Comparison of ENCODE assay signal across 8 mouse cellular contexts in the genomic region with DNA sequence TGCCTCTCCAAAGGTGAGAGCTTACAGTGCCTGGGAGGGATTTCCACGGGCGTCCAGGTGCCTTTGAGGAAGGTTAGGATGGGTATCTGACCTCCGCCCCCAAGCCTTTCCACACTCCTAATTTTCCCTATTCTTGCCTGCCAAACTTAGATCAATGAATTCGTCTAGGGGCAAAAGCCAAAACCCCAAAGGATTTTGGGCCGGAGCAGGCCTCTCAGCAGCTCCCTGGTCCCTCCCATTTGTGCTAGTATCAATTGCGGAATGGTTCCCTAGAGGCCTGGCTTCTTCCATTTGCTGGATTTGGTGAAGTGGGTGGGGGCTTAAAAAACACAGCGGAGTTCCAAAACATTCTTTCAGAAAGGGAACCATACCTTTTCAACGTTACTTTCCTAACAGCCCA.
DNase-seq lines count a peak whose midpoint lies in the region; ATAC-seq lines count a peak whose summit lies in the region.

No protein-coding gene starts in this region.

- peak; percentile 9 to 12 for DNase-seq in cerebellum, postnatal 10 days
- DNase-seq in cerebellum, adult 11 months: no peak
- peak; percentile 15 for DNase-seq in right cerebral cortex, postnatal 25 days
- no peak for DNase-seq in right cerebral cortex, postnatal 14 days
- DNase-seq in limb, embryonic 10.5 days (ENCODE audit: low spot score): no peak
- DNase-seq in retina, embryonic 14.5 days (ENCODE audit: low spot score): peak; percentile 22
- DNase-seq in urinary bladder, postnatal 10 days (ENCODE audit: low spot score): no peak

- H3K36me3 ChIP-seq in limb, embryonic 10.5 days: no peaks in the 10 kb centered on the region

- H3K27me3 ChIP-seq in limb, embryonic 10.5 days (ENCODE audit: low read depth, poor library complexity, severe bottlenecking): peaks cover 21% of the 10 kb centered on the region

- peaks cover 12% of the 10 kb centered on the region for H3K4me1 ChIP-seq in limb, embryonic 10.5 days

- no peaks in the 10 kb centered on the region for H3K9me3 ChIP-seq in limb, embryonic 10.5 days (replicated peaks)

- H3K27ac ChIP-seq in limb, embryonic 10.5 days: peak overlapping the region; percentile 85; the same call in 1 of the 2 replicates

- 6% methylated on average over 8 of the region's 8 CpGs for WGBS in limb, embryonic 10.5 days

- peak overlapping the region; percentile 76 for H3K4me3 ChIP-seq in limb, embryonic 10.5 days

- ATAC-seq in CD4-positive, CD25-positive, alpha-beta regulatory T cell, adult 4 months: no peak

Comparison
In these comparisons a context has a peak if more than half of its experiments do, and no peak if none do; other contexts are left out.
1. DNase-seq: peak in cerebellum, postnatal 10 days (2 of 2), right cerebral cortex, postnatal 25 days (single experiment) and retina, embryonic 14.5 days (single experiment); none in cerebellum, adult 11 months (single experiment), right cerebral cortex, postnatal 14 days (single experiment), limb, embryonic 10.5 days (single experiment) and urinary bladder, postnatal 10 days (single experiment).